Mouse (Mus musculus) adrenal gland, postnatal 36 days (tissue): ENCODE results near the gene Nphs1. TPM values are rescaled to one million over a fixed set of nuclear protein-coding genes. Genes with fewer than 3 reads are reported as not detected.
"Not testable (repeated sequence)": the region's sequence is repeated elsewhere in the genome, so short reads cannot be mapped to it uniquely, and the experiment has no call there.

Experiments used
- DNase-seq, 2 experiments: peaks; one replicate each; pipeline ENCODE4 v3.0.0; 2021; ENCODE audit warnings: mixed read lengths in 1 of 2
- total RNA-seq, 2 experiments: library from RNA; stranded (reverse); gene quantifications; 2 replicates each; pipeline ENCODE4 v1.2.3; 2021

Nphs1 gene
- total RNA-seq, 2 experiments from 2014 or later: not detected

DNA sequence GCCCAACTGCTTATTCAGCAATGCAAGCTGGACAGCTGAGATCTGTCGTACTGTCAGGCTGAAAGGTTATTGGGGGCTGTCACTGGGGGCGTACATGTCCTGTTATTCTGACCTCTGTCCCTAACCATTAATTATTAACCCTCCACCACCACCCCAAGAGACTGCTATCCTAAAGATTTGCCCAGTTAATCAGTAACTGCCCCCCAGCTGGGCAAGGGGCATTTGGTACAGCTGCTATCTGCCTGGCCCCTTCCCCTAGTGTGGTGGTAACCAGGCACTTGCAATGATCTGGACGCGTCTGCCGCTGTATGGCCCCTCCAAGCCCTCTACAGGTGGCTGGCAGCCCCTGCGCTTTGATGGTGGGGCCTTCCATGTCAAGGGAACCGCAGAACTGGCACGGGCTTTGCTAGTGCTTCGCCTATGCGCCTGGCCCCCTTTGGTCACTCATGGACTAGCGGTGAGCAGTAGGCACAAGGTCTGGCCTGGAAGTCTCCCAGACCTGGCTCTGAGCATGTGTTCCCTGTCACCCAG is 35.4 kb downstream of the Nphs1 start, which contains the start of gene Prodh2:
Gene Prodh2, plus strand, starts transcription at position 222 of the 531 bp plus-strand sequence.
- no peak for DNase-seq

- not testable (repeated sequence) for DNase-seq
These were observed 37.5 kb downstream of the Nphs1 start for GRCm38 (mm10) chr7:30495506-30496042.

DNA sequence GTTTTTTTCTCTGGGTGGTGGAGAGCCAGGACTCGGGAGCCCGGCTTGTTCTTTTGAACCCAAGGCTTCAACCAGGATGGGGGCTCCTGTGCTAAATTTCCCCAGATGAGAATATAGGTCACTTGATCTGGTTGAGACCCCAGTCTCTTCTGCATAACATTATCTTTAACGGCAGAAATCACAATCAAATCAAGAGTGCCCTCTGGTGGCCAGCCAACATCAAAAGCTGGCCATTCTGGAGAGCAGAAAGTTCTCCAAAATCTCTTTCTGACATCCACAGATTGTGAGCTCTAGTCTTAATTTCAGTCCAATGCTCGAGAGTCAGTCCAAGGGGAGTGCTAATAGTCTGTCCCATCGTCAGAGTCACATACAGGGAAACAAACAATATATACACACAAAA is 43.0 kb downstream of the Nphs1 start:
- DNase-seq: not testable (repeated sequence)

- no peak for DNase-seq
These were observed 49.9 kb downstream of the Nphs1 start for GRCm38 (mm10) chr7:30508061-30508460.

DNA sequence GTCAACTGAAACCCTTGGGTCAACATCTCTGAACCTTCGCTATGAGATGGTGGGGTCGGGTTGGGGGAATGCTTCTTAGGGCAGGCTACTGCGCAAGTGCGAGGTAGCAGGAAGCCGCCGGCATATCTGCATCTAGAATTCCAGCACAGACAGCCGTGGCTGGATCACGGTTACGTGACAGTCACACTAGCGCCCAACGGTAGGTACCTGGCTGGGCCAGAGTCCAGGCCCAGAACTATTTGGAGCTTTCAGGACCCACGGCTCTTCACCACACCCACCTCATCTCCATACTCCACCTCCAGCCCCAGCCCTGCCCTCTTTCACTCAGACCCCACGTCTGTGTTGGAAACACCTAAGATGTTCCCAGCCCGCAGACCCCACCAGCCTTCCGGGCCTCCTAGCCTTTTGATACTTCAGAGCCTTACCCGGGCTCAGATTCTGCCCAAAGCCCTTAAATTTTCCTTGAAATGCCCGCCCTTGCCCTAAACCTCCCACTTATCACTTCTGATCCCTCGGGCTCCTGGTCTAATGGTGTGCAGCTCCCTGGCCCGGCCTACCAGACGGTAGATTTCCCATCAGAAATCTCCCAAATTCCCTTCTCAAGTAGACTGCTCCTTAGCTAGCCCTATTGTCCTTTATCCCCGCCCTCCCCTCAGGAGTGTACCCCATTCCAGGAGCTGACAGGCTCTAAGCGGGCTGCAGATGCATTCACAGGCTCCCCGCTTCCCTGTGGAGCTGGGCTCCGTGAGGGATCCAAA is 57.1 kb downstream of the Nphs1 start:
- no peak for DNase-seq

GRCm38 (mm10) chr7:30518325-30518724 is 60.2 kb downstream of the Nphs1 start:
- DNase-seq: no peak

DNA sequence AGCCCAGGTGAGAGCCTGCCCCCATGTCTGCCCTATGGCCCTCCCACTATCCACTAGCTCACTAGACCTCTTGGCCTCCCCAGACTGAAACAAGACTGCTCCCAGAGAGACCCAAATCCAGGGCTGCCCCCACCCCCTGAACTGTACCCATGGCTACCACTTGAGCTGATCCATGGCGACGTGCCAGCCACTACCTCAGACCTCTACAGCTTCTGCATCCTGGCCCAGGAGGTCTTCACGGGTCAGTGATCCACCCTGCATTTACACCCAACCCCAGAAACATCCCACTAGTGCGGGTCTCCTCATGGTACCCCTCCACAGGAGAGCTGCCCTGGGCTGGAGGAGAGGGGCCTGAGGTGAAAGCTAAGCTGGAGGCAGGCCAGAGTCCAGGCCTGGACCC is 62.3 kb downstream of the Nphs1 start:
- DNase-seq: no peak

DNA sequence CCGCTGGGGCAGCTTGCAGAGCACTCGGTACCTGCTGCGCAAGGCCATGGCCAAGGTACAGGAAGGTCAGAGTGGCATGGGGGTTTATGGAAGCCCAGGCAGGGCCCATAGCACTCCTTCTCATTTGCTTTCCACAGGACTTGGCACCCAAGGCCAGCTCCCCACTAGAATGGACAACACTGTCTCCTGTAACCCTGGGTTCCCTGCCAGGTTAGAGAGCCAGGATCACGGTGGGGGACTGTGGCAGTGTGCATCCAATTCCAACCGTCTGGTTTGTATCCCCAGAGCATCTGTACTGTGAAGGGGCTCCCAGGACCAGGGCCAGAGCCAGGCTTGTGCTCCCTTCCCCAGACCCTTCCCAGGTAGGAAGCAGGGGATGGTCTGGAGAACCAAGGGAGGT is 62.7 kb downstream of the Nphs1 start:
- no peak for DNase-seq

DNA sequence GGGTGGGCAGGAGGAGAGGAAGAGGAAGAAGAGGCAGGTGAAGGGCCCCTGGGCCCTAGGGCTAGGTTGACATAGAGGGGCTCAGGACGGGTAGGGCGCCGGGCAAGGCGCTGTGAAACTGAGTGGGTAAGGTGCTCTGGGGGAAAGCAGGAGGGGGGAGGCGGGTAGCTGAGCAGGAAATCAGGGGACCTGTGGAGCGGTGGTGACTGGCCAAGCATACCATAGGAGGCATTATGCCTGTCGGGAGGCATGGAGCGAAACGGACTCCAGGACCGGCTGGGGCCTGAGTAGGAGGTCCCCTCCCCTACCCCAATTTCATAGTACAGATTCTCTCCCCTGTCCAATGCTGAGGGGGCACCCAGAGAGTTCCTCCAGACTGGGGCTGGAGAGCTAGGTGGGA is 64.8 kb downstream of the Nphs1 start:
- no peak for DNase-seq

DNA sequence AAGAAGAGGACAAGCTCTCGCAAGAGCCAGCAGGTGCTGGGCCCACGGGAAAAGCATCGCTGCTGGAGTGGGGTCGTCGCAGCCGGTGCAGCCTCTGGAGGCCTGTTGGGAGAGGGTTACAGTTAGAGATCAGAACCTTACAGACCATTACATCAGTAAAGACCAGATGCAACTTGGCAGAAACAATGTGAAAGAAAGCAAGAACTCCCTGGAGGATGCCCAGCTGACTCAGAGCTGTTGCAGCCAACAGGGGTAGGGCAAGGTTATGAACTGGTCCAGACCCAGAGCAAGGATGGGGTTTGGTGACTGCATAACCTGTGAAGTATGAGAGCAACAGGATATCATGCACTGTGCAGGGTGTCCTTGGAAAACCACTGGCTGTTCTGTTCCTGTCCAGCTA is 66.4 kb downstream of the Nphs1 start:
- DNase-seq: peak; percentile 23 to 28

DNA sequence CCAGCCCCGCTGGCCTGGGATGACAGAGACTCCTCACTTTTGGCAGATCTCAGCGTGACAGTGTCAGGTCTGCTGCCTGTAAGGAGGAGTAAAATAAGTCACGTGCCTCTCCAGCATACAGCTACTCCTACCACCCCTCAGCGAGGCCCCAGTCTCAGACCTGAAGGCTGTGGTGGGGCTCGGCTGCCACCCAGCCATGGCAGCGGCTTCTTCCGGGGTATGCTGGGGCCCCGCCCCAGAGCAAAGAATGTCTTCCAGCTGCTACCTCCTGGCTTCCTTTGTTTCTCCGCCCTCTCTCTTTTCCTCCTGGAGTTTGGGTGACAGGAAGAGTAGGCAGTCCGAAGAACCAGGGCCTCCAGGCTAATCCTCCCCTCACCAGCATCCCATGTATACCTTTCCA is 67.8 kb downstream of the Nphs1 start:
- no peak for DNase-seq

DNA sequence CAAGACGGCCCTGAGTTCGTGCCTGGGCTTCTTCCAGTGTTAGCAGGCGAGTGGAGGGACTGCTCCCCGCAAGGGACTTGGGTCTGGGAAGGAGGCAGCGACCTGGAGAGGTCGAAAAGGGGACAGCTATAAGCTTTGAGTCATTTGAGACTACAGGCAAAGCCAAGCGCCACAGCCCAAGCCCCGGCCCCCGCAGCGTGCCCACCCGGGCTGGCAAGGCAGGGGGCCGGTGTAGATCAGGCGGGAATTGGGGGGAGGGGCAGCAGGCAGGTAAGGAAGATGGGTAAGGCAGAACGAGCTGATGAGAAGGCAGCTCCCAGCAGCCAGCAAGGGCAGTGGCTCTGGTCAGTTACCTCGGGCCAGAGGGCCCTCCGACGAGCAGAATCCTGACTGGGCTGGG is 68.3 kb downstream of the Nphs1 start:
- DNase-seq: no peak

DNA sequence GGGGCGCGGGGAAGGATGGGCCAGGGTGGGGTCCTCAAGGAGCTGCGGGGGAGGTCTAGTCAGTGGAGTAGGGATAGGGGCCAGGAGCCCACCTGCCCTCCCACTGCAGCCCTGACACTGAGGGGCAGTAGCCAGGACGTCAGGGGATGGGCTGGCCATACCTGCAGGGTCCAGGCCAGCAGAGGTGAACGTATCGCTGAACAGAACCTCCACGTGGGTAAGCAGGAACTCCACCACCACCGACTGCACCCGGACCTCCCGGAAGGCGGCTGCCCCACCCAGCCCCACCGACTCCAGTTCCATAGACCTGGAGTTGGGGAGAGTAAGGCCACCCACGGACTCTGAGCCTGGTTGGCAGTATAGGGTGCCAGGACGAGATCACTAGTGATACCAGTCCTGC is 68.9 kb downstream of the Nphs1 start:
- no peak for DNase-seq

DNA sequence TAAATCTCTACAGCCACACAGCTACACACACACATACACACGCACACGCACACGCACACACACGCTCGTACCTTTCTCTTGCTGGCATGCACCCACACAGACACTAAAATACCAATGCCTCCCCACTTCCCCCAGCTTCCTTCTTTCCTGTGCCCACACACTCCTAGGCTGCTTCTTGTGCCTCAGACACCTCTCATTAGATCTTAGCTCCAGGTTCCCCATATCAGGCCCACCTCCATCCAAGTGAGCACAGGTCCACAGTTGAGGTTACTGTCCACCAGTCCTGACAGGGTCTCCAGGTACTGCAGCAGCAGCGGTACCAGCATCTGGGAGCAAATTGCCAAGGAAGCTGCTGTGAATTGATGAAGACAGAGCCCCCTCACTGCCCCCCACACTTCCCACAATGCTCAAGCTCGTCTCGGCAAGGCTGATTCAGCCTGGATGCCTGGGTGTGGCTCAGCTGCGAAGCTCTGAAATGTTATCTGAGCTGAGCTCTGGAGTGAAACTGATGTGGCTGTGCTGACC is 73.2 kb downstream of the Nphs1 start:
- DNase-seq: no peak

DNA sequence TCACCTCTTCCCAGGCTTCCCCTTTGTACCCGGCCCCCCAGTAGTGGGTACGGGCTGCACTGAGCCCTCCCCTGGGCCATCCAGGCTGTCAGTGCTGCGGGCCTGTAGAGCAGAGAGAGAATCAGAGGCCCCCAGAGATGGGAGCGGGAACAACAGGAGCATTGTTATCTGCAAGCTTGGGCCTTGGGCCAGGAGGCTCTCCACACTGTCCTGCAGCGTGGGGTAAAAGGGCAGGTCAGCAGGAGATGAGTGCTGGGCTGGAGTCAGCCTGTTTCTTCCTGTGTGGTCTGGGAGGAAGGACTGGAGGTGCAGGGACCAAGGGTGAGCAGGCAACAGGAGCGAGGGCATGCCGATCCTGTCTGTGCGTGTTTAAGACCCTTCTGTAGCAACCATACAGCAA is 74.8 kb downstream of the Nphs1 start:
- DNase-seq: peak in 1 of 2 experiments; percentile 33

DNA sequence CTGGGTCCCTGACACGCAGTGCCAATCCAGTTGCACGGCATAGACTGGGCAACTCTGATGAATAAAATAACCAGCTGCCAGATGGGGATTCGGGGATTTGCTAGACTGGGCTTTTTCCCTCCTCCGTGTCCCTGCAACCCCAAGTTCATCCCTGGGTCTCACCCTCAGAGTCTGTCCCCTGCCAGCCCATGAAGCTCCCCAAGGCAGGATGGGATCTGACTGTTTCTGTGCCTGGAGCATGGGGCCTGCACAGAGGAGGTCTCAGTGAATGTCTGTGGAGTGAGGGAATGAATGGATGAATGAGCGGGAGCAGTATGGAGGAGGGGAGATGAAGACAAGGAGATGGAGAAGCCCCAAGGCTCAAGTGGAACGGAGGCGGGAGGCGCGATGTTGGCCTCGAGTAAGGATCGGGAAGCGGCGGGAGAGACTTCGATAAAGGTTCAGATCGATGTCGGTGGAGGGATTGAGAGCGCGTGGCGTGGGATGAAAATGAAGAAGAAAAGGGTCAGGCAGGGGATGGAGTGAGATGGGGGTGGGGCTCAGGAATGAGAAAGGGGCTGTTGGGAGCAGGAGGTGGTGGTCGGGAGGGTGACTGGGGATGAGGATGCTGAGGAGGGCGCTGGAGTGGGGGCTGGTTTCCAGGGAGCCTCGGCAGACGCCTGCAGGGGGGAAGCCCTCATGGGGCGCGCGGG is 76.0 kb downstream of the Nphs1 start:
- DNase-seq: no peak

- DNase-seq: peak; percentile 97 to 98
These were observed 76.8 kb downstream of the Nphs1 start, which contains the start of gene Arhgap33 for GRCm38 (mm10) chr7:30534633-30535577. Gene Arhgap33, minus strand, starts transcription at chr7:30535060.
